24 mouse cellular contexts compared by ENCODE assay signal in genomic region chr12:99779908-99780307, GRCm38 (mm10).
"Had no signal": no experiment of that assay in that cellular context is flagged by ENCODE, and none has a peak within 500 bp of the region (broad histone marks: within the 10 kb centered on the region; RNA-seq: fewer than 3 reads in every experiment).

No protein-coding gene starts in this region.

- H3K4me1 ChIP-seq: kidney, embryonic 15.5 days had no signal

- H3K27me3 ChIP-seq: heart, embryonic 13.5 days; heart, embryonic 15.5 days; hindbrain, embryonic 13.5 days; hindbrain, embryonic 15.5 days; kidney, embryonic 15.5 days; limb, embryonic 12.5 days had no signal

- H3K4me3 ChIP-seq: heart, adult 2 months; heart, embryonic 13.5 days; heart, embryonic 15.5 days; hindbrain, embryonic 13.5 days; hindbrain, embryonic 15.5 days; kidney, embryonic 15.5 days; left cerebral cortex, adult 2 months; limb, embryonic 10.5 days; limb, embryonic 12.5 days had no signal

- DNase-seq: gastrocnemius, postnatal 14 days; gastrocnemius, postnatal 36 days; heart, adult 2 months; heart, postnatal 14 days; heart, postnatal 36 days; kidney, adult 11 months; kidney, adult 2 months; kidney, adult 9 months; kidney, postnatal 14 days; kidney, postnatal 36 days; liver had no signal

- H3K9me3 ChIP-seq: heart, embryonic 13.5 days; heart, embryonic 15.5 days; hindbrain, embryonic 13.5 days; hindbrain, embryonic 15.5 days; kidney, embryonic 15.5 days; limb, embryonic 10.5 days; limb, embryonic 12.5 days had no signal

- H3K27ac ChIP-seq: heart, adult 2 months; heart, embryonic 13.5 days; heart, embryonic 15.5 days; hindbrain, embryonic 13.5 days; hindbrain, embryonic 15.5 days; hindbrain, postnatal 0 days; kidney, embryonic 15.5 days; kidney, postnatal 0 days; left cerebral cortex, adult 2 months; limb, embryonic 10.5 days; limb, embryonic 12.5 days had no signal

- ATAC-seq: hindbrain, postnatal 0 days; intestine, embryonic 16.5 days had no signal

- H3K4me2 ChIP-seq: heart, embryonic 11.5 days; heart, embryonic 13.5 days; heart, embryonic 15.5 days; hindbrain, embryonic 13.5 days; hindbrain, embryonic 15.5 days; kidney, embryonic 15.5 days; limb, embryonic 12.5 days; liver, embryonic 11.5 days had no signal

- H3K9ac ChIP-seq: heart, embryonic 13.5 days; heart, embryonic 15.5 days; hindbrain, embryonic 13.5 days; hindbrain, embryonic 15.5 days; kidney, embryonic 15.5 days; limb, embryonic 12.5 days had no signal

- H3K36me3 ChIP-seq: heart, embryonic 13.5 days; heart, embryonic 15.5 days; hindbrain, embryonic 13.5 days; hindbrain, embryonic 15.5 days; kidney, embryonic 15.5 days; limb, embryonic 10.5 days; limb, embryonic 12.5 days had no signal
